Mouse (Mus musculus) forebrain, embryonic 16.5 days (tissue): ENCODE results near the gene Bach2. TPM values are rescaled to one million over a fixed set of nuclear protein-coding genes. Genes with fewer than 3 reads are reported as not detected.

ENCODE experiments used
- ATAC-seq: fragments of 200-750 bp; cut with Nextera tagmentation; 2 replicates; pipeline ENCODE4 v1.8.0; 2017; ENCODE audit warnings: mild to moderate bottlenecking, moderate library complexity
- H3K27ac ChIP-seq: fragments of 300-500 bp; sonication (generic); 2 replicates; pipeline ENCODE4 v1.5.1; 2014; ENCODE audit warnings: low read length, control low read depth
- H3K27me3 ChIP-seq: fragments of 300-500 bp; sonication (generic); replicated peaks from 2 replicates; pipeline ENCODE4 v1.6.1; 2014; ENCODE audit warnings: low read length; ENCODE audit not compliant: control insufficient read depth, insufficient read depth
- H3K36me3 ChIP-seq: fragments of 300-500 bp; sonication (generic); 2 replicates; pipeline ENCODE4 v1.6.1; 2014; ENCODE audit not compliant: control insufficient read depth, insufficient read depth
- H3K4me1 ChIP-seq: fragments of 300-500 bp; sonication (generic); replicated peaks from 2 replicates; pipeline ENCODE4 v1.6.1; 2014; ENCODE audit warnings: low read length; ENCODE audit not compliant: control insufficient read depth, insufficient read depth
- H3K4me2 ChIP-seq: fragments of 300-500 bp; sonication (generic); 2 replicates; pipeline ENCODE4 v1.6.1; 2014; ENCODE audit warnings: mild to moderate bottlenecking, low read length, control low read depth
- H3K4me3 ChIP-seq: fragments of 300-500 bp; sonication (generic); replicated peaks from 2 replicates; pipeline ENCODE4 v1.5.1; 2014; ENCODE audit warnings: mild to moderate bottlenecking, low read length, control low read depth
- H3K9ac ChIP-seq: fragments of 300-500 bp; sonication (generic); replicated peaks from 2 replicates; pipeline ENCODE4 v1.6.1; 2014; ENCODE audit warnings: low read depth, low read length, control low read depth
- H3K9me3 ChIP-seq: fragments of 300-500 bp; sonication (generic); 2 replicates; pipeline ENCODE4 v1.6.1; 2016; ENCODE audit warnings: low read length; ENCODE audit not compliant: control insufficient read depth
- WGBS: fragments of 180-500 bp; shearing (Covaris S2); extraction: QIAGEN DNeasy Blood & Tissue Kit; methylation state at CpG from one replicate; pipeline ENCODE4 v1.1.7; 2014; 5-methylcytosine and 5-hydroxymethylcytosine counted together
- polyA plus RNA-seq: library from polyadenylated mRNA; unstranded; fragments of >200 nt; fragmentation: Nextera tagmentation; extraction: Ambion mirVana; gene quantifications from 2 replicates; pipeline ENCODE4 v1.2.1, GENCODE M21; 2015

The Bach2 gene
- polyA plus RNA-seq, 1 experiment from 2014 or later: 33.3 TPM

GRCm38 (mm10) chr4:32357996-32358600, 119.5 kb downstream of the Bach2 start:
- Histone ChIP-seq H3K4me1 (peaks cover 31% of the 10 kb centered on the region), H3K36me3 (no peaks in the 10 kb centered on the region), H3K27me3 (no peaks in the 10 kb centered on the region), H3K27ac (no peak overlapping the region), H3K4me2 (no peak overlapping the region), H3K9ac (no peak overlapping the region), H3K4me3 (no peak overlapping the region), H3K9me3 (no peaks in the 10 kb centered on the region)
- WGBS: 58% methylated on average over 12 of the region's 12 CpGs
- peak; percentile 44 for ATAC-seq

GRCm38 (mm10) chr4:32358602-32359464, 120.2 kb downstream of the Bach2 start:
- Histone ChIP-seq H3K9ac (no peak overlapping the region), H3K4me3 (no peak overlapping the region), H3K36me3 (no peaks in the 10 kb centered on the region), H3K27ac (0 out of 2 replicates have a peak overlapping the region, but pooled peaks have one; percentile 20), H3K9me3 (no peaks in the 10 kb centered on the region), H3K4me2 (no peak overlapping the region), H3K27me3 (no peaks in the 10 kb centered on the region), H3K4me1 (peaks cover 34% of the 10 kb centered on the region)
- 0 out of 2 replicates have a peak, but pooled peaks have one; percentile 21 for ATAC-seq
- 46% methylated on average over 12 of the region's 12 CpGs for WGBS

GRCm38 (mm10) chr4:32359634-32360033, 121.0 kb downstream of the Bach2 start:
- no peaks in the 10 kb centered on the region for H3K9me3 ChIP-seq
- no peaks in the 10 kb centered on the region for H3K36me3 ChIP-seq
- peaks cover 42% of the 10 kb centered on the region for H3K4me1 ChIP-seq
- H3K4me3 ChIP-seq: no peak overlapping the region
- H3K9ac ChIP-seq: no peak overlapping the region
- WGBS: 21% methylated on average over 3 of the region's 3 CpGs
- no peak for ATAC-seq
- no peaks in the 10 kb centered on the region for H3K27me3 ChIP-seq
- H3K4me2 ChIP-seq: no peak overlapping the region
- H3K27ac ChIP-seq: 0 out of 2 replicates have a peak overlapping the region, but pooled peaks have one; percentile 5

GRCm38 (mm10) chr4:32360496-32360895, 121.9 kb downstream of the Bach2 start:
- Histone ChIP-seq H3K36me3 (no peaks in the 10 kb centered on the region), H3K4me1 (peaks cover 50% of the 10 kb centered on the region), H3K9me3 (no peaks in the 10 kb centered on the region), H3K4me3 (no peak overlapping the region), H3K9ac (no peak overlapping the region), H3K27me3 (no peaks in the 10 kb centered on the region), H3K4me2 (no peak overlapping the region), H3K27ac (no peak overlapping the region)
- no peak for ATAC-seq
- WGBS: 88% methylated on average over 5 of the region's 5 CpGs

- no peak overlapping the region for H3K9ac ChIP-seq
- H3K9me3 ChIP-seq: no peaks in the 10 kb centered on the region
- H3K27ac ChIP-seq: no peak overlapping the region
- no peak for ATAC-seq
- H3K4me2 ChIP-seq: no peak overlapping the region
- peaks cover 44% of the 10 kb centered on the region for H3K4me1 ChIP-seq
- H3K4me3 ChIP-seq: no peak overlapping the region
- 73% methylated on average over 14 of the region's 14 CpGs for WGBS
- H3K27me3 ChIP-seq: no peaks in the 10 kb centered on the region
- no peaks in the 10 kb centered on the region for H3K36me3 ChIP-seq
These were observed 124.9 kb downstream of the Bach2 start for GRCm38 (mm10) chr4:32363488-32363984.

- 42% methylated on average over 13 of the region's 13 CpGs for WGBS
- H3K9me3 ChIP-seq: no peaks in the 10 kb centered on the region
- H3K4me2 ChIP-seq: no peak overlapping the region
- ATAC-seq: peak; percentile 47
- peak overlapping the region; percentile 65 for H3K27ac ChIP-seq
- H3K4me3 ChIP-seq: no peak overlapping the region
- H3K36me3 ChIP-seq: no peaks in the 10 kb centered on the region
- peaks cover 35% of the 10 kb centered on the region for H3K4me1 ChIP-seq
- peak overlapping the region; percentile 15; the same call in 1 of the 2 replicates for H3K9ac ChIP-seq
- no peaks in the 10 kb centered on the region for H3K27me3 ChIP-seq
These were observed 126.7 kb downstream of the Bach2 start for GRCm38 (mm10) chr4:32365144-32365907.

- H3K27me3 ChIP-seq: no peaks in the 10 kb centered on the region
- no peak overlapping the region for H3K27ac ChIP-seq
- H3K9me3 ChIP-seq: no peaks in the 10 kb centered on the region
- no peaks in the 10 kb centered on the region for H3K36me3 ChIP-seq
- H3K4me1 ChIP-seq: peaks cover 37% of the 10 kb centered on the region
- WGBS: 88% methylated on average over 2 of the region's 2 CpGs
- no peak overlapping the region for H3K4me2 ChIP-seq
- no peak overlapping the region for H3K9ac ChIP-seq
- no peak overlapping the region for H3K4me3 ChIP-seq
- no peak for ATAC-seq
These were observed 127.6 kb downstream of the Bach2 start for GRCm38 (mm10) chr4:32366176-32366575.

- H3K27me3 ChIP-seq: no peaks in the 10 kb centered on the region
- H3K9me3 ChIP-seq: no peaks in the 10 kb centered on the region
- H3K4me2 ChIP-seq: no peak overlapping the region
- no peak overlapping the region for H3K4me3 ChIP-seq
- no peak for ATAC-seq
- H3K27ac ChIP-seq: no peak overlapping the region
- H3K36me3 ChIP-seq: no peaks in the 10 kb centered on the region
- WGBS: 44% methylated on average over 8 of the region's 8 CpGs
- H3K4me1 ChIP-seq: peaks cover 57% of the 10 kb centered on the region
- H3K9ac ChIP-seq: no peak overlapping the region
These were observed 129.7 kb downstream of the Bach2 start for GRCm38 (mm10) chr4:32368345-32368744.

GRCm38 (mm10) chr4:32373085-32373484, 134.5 kb downstream of the Bach2 start:
- Histone ChIP-seq H3K9me3 (no peaks in the 10 kb centered on the region), H3K4me2 (no peak overlapping the region), H3K27me3 (no peaks in the 10 kb centered on the region), H3K9ac (peak overlapping the region; percentile 33; the same call in 1 of the 2 replicates), H3K4me3 (no peak overlapping the region), H3K4me1 (peaks cover 56% of the 10 kb centered on the region), H3K27ac (peak overlapping the region; percentile 74), H3K36me3 (no peaks in the 10 kb centered on the region)
- 28% methylated on average over 7 of the region's 7 CpGs for WGBS
- ATAC-seq: peak; percentile 75
